Mouse (Mus musculus) right cerebral cortex, adult 2 months (tissue): ENCODE results near the gene Prkn.
A peak's percentile ranks its signal among the peaks of the same experiment; 100 is the strongest.

Experiments
- DNase-seq, 2 experiments: peaks; one replicate each; pipeline ENCODE4 v3.0.0; 2021 to 2022; ENCODE audit warnings: low spot score in 2 of 2

The Prkn gene

DNA sequence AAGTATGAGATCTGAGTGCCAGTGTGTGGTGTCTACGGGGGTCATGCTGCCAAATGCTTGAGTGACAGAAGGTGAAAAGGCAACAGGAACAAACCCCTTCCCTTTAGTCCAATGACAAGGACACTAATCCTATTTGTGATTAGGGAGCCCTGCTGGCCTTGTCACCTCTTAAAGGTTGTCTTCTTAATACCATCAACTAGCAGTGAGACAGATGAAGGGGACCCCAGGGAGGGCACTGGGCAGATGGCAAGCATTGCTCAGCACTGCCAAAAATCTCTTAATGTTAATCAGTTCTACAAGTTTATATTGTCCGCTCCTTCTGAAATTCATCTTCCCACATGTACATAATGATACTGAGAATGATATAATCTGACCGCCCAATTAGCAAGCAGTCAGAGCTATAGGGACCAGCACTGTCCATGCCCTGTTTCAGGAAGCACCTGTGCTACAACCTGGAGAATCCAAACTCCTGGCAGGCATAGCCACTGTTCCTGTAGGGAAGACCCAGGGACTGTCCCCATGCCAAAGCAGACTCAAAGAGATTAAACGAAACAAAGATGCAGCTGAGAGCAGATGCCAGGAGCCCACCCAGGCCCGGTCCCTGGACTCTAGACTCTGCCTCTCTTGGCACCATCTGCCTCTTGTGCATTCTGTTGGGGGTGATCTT, 1250.2 kb downstream of the Prkn start:
- DNase-seq: no peak

DNA sequence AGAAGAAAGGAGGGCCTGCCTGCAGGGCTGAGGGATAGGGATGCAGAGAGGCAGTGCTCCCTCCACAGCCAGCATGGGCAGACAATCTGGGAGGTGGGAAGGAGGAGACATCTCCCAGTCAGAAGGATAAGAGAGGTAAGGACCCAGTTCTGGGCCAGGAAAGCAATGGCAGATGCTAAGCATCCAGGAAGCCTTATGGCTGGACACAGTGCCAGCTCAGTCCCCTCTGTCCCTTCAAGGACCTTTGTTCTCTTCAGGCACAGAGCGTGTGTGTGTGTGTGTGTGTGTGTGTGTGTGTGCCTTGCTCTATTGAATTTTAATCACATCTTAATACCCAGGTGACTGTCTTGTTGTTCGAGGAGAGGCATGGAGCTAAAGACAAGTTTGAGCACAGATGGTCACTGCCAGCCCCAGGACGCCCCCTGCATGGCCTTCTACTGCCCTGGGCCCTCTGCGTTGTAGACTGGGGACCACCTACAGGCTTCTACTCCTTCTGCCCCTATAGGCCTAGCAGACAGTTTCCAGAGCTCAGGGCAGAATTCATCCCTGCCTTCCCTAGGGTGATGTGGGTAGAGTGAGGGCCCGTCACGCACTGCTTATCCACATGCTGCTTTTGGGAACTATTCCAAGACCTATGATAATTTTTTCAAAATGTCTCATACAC, 1252.8 kb downstream of the Prkn start:
- no peak for DNase-seq

DNA sequence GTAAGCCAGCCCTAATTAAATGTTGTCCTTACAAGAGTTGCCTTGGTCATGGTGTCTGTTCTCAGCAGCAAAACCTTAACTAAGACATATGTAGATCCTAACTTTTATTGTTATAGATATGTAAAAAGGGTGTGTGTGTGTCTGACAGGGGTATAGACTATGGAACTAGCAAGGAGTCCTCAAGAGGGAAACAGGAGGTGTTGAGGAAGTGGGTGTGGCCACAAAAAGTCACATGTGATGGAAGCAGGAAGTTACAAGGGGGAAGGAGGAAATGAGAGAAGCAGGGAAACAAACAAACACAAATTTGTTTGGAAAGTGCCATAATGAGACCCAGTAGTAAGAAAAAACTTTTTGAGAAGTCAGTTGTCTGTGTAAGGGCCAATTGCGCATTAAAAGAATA, 1253.8 kb downstream of the Prkn start:
- DNase-seq: no peak

DNA sequence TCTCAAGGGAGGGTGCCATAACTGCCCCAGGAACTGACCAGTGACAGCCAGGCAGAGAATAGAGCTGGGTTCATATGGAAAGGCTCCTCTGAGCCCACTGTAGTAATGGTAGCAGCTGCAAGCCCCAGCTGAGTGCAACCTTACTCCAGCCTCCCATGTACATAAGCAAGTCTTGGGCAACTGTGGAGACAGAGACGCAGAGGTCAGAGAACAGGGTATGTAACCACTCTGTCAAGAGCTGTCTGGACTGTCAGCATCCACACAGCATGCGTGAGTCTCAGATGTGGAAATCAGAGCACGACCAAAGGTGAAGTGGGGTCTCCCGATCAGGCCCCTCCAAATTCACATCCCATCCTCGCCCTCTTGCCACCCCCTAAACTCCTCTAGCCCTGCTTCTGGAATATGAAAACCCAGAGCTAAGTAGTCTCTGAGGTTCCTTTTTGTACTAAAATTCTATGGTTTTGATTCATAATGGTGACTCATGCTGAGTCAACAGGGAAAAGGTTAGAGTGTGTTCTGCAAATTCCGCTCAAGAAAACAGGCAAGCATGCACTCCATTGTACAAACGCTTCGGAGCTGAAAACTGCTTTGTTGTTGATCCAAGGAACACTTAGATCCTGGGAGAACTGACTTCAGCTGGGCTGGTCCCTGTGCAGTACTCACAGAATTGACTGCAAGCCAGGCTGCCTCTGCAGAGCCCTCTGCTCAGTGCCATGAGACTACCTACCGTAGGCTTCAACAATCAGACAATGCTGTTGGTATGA, 1254.8 kb downstream of the Prkn start:
- peak in 1 of 2 experiments; percentile 18 for DNase-seq

DNA sequence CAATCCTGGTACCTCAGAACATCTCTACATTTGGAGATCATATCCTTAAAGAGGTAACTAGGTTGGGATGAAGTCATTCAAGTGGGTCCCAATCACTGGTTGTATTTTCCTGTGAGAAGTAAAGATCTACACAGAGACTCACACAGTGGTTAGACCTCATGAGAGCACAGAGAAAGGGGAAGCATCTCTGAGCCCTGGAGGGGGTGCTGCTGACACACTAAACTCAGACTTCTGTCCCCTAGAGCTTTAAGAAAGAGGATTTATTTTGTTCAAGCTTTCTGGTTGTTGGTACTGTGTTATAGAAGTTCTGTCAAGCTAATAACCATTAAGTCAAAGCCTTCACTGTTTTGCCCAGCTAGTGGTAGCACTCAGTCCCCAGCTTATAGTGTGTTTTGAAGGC, 1259.2 kb downstream of the Prkn start:
- DNase-seq: no peak

DNA sequence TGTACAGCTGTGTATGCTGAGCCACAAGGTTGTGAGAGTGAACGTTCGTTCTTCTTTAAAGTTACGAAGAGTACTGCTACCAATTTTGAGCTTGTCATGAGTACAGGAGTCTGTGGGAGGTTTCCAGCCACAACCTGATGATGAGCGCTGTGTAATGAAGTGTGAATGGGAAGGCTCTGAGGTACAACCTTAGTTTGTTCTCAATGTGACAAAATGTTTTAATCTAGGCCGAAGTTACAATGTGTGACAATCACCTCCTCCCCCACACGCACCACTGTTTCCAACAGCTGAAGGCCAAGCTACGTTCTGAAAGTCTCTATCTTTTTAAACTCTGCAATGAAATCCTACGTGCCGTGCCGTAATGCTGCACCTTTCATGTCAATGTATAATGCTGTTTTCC, 1262.1 kb downstream of the Prkn start:
- no peak for DNase-seq

DNA sequence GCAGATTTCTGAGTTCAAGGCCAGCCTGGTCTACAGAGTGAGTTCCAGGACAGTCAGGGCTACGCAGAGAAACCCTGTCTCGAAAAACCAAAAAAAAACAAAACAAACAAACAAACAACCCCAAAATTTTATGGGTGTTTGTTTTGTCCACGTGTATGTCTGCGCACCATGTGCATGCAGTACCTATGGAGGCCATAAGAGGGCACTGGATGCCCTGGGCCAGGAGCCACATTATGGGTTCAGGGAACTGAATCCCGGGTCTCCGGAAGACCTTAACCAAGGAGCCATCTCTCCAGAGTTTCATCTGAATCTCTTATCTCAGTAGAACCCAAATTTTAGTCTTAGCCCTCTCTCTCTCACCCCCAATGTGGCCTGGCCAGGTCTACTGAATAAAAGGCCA, 1263.6 kb downstream of the Prkn start:
- no peak for DNase-seq

DNA sequence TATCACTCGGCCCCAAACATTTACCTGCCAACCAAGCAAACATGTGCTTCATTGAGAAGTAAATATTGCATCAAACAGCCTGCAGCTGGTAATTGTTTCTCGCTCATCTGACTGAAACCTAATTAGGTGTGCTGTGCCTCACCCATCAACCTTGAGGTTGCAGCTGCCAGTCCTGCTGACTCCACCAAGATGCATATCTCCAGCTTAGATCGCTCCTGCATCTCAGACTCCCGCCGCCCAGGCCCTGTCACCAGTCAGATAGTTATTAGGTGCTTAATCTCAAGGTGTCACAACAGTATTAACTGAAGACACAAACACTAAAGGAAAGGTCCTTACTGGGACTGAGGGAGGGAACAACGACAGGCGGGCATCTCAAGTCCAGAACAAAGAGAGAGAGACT, 1264.1 kb downstream of the Prkn start:
- DNase-seq: no peak

DNA sequence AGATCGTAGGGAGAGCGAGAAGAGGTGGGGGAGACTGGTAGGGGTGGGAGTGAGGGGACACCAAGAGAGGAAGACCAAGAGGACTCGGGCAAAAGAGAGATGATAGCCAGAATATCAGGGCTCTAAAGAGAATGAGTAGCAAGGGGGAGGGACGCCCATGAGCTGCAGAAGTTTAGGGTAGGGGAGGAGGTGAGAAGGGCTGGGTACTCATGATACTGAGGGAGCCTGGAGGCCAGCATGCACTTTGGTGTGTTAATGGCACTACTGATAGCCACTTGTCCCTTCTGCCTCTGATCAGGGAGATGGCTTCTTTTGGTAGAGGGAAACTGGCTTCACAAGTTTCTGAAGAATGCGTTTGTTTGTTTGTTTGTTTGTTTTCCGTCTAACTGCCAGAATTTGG, 1264.5 kb downstream of the Prkn start:
- no peak for DNase-seq

DNA sequence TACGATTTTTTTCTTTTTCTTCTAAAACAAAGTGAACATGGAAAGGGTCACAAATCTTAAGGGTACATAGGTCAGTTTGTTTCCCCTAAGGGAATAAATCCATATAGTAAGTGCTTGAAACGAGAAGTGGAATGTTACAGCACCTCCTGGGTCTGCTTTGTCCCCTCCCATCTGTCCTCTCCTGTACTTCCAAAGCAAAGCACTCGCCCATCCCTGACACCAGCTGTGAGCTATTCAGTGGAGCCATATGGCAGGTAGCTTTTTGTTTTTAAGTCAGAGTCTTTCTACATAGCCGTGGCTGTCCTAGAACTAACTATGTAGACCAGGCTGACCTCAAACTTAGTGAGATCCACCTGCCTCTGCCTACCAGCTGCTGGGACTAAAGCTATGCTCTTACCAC, 1266.1 kb downstream of the Prkn start:
- no peak for DNase-seq
